Mouse (Mus musculus) kidney, adult 18-20 months (tissue): ENCODE measurements at regions not wholly inside any gene's neighbourhood (a gene's known extent, or its start where the extent isn't known, plus 50 kb on each side); places are given as distances from the start of the nearest gene placed in this dataset.
A peak's percentile ranks its signal among the peaks of the same experiment; 100 is the strongest.

ENCODE experiments used
- DNase-seq: peaks from one replicate; pipeline ENCODE4 v3.0.0; 2021

DNA sequence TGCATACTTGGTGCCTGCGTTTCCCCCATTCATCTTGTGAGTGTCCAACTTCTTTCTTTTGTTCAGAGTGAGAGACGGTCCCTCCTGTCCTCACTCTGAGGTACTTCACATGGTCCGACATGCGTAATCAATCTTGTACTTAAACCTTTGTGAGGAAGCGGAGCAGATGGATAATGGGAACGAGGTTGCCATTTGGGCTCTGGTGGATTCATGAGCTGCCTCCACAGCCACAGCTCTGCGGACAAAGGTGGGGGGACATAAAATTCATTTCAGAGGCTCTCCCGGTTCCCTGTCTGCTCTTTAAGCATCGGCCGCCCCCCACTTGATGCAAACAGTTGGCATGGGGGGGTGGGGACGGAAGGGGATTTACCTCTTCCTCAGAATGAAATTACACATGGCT is 454.7 kb downstream of the Sox2 start:
- DNase-seq = no peak

GRCm38 (mm10) chr3:35106097-35106496 is 455.9 kb downstream of the Sox2 start:
- no peak for DNase-seq

- no peak for DNase-seq
Measured at GRCm38 (mm10) chr3:35133477-35133876, 483.3 kb downstream of the Sox2 start.

DNA sequence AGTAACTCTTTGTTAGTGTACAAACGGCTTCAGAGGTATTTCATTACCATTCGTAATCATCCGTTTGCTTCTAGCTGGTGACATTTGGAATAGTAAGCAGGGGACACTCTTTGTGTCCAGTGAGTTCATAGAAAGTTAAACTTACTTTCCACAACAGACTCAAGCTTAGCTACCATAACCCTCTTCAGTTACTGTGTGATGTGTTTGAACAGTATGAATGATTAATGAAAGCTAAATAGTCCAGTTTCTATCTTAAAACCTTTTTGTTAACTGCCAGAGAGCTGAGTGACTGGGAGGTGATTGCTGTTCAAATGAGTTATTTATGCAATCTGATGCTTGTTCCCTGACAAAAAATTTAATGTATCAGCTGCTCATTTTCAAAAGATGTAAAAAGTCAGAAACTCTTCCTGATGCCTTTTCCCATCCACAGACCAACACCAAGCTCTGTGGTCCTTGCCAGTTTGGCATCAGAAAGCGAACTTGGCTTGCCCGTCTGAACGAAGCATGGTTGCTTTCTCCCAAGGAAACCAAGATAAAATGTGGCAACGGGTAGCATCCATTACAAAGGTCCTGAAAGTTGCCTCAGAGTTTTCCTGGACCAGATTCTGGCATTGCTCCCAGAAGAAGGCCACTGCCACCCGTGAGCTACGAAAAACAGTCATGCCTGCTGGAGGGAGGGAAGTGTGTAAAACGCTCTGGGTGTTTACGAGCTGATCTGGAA is 491.5 kb downstream of the Sox2 start:
- no peak for DNase-seq

DNA sequence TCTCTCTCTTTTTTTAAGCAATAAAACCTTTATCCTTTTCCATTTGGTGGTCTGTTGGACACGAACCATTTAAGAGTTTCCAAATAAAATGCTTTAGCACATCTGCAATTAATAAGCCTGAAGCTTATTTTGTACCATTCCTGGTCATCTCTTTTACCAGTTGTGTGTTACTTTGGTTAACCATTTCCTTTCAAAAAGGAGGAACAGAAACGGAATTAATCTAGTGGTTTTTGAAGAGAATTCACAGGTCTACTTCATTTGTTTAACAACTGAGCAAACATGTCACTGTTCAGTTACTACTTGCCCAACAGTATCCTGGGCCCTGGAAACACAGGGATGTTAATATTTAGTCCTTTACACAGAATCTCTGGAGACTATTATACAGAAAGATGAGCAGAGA is 492.5 kb downstream of the Sox2 start:
- DNase-seq = no peak

GRCm38 (mm10) chr3:35145569-35145968 is 495.4 kb downstream of the Sox2 start:
- DNase-seq = no peak

DNA sequence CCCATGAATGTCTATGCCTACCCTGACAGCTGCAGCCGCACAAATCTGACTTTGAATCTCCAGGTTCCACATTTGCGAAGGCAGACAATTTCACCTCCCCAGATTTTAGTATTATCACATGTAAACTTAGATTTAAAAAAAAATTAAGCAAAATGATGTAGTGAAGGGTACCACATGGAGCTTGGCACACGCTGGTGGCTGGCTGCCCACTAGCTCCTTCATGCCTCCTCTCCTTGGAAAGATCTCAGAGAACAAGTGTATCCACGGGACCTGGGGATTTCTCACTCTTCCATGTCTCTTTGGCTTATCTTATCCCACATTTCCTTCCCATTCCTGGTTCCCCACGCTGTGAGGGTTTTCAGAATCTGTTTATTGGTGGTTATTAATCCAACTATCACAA is 496.5 kb downstream of the Sox2 start:
- no peak for DNase-seq

GRCm38 (mm10) chr3:35149251-35149691 is 499.1 kb downstream of the Sox2 start:
- peak; percentile 8 for DNase-seq

DNA sequence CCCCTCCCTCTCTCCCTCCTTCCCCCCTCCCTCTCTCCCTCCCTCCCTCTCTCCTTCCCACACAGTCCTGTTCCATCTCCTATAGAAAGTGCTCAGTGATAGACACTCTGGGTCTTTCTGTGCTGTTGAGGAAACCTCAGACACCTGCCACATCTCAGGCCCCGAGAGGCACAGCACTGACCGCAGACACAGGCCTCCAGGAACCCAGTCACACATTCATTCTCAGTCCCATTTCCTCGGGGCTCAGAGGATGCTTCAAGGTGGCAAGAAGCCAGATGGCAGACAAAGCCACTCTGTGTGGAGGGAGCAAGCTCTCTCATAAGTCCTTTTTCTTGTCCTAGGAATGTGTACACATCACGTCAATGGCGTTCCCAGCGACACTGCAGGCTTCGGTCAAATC is 502.0 kb downstream of the Sox2 start:
- DNase-seq = no peak

DNA sequence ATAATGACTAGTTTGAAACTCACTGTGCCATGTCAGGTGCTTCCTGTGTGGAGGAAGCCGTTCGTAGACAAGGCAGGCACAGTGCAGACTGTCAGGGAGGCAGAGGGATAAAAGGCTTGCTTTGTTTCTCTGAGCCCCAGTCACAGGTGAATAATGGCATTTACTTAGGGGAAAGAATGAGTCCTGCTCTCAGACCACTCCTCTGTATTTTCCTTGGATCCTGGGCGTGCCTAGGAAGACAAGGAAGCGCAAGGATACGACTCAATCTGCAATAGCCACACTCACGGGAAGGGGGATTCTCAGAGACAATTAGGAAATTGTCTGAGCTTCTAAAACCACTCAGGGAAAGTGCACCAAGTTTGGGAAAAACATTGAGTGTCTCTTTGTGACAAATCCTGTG is 504.1 kb downstream of the Sox2 start:
- DNase-seq = no peak

- DNase-seq = no peak
Measured at GRCm38 (mm10) chr3:35168676-35169075, 518.5 kb downstream of the Sox2 start.

- no peak for DNase-seq
Measured at GRCm38 (mm10) chr3:35178759-35179440, 528.7 kb downstream of the Sox2 start.

GRCm38 (mm10) chr3:35208526-35208925 is 545.4 kb upstream of the Atp11b start:
- no peak for DNase-seq

DNA sequence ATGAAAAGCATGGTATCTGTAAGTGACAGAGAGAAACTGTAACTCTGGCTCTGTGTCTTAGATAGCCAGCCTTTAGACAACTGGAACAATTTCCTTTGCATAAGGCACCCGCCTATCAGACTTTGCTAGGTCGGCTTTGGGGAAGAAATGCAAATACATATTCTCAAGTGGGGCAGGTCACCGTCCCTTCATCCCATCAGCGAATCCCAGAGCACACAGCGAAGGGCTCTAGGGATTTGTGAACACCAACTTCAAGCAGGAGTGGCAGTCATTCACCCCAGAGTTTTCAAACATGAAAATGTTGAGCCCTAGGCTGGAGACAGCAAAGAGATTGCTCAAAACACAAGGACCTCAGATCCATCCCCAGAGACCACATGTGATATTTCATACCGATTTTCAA is 534.5 kb upstream of the Atp11b start:
- DNase-seq = no peak

- no peak for DNase-seq
Measured at GRCm38 (mm10) chr3:35221183-35221582, 532.7 kb upstream of the Atp11b start.

GRCm38 (mm10) chr3:35222251-35222650 is 531.7 kb upstream of the Atp11b start:
- no peak for DNase-seq

GRCm38 (mm10) chr3:35225051-35225701 is 528.7 kb upstream of the Atp11b start:
- no peak for DNase-seq

DNA sequence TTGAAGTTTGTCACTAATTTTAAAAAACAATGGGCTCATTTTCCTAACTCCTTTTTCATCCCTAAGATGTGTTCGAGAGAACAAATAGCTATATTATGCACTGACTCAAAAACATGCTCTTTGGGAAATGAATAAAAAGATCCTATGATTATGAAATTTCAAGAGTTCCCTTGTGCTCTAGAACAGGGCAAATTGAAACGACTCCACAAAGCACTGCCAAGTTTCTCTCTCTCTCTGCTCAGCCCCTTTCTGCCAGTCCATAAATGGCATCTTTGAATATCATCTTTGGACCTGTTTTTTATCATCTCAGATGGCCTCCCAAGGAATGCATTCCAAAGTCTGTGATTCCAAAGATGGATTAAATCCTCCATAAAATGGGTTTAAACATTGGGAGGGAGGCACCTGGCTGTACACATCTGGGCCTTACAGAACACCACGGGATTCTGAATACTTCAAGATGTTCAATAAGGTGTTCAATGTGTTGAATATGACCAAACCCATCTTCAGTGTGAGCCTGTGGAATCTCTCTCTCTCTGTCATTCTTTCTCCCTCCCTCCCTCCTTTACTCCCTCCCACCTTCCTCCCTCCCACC is 528.0 kb upstream of the Atp11b start:
- DNase-seq = no peak

- no peak for DNase-seq
Measured at GRCm38 (mm10) chr3:35231158-35231928, 522.6 kb upstream of the Atp11b start.

DNA sequence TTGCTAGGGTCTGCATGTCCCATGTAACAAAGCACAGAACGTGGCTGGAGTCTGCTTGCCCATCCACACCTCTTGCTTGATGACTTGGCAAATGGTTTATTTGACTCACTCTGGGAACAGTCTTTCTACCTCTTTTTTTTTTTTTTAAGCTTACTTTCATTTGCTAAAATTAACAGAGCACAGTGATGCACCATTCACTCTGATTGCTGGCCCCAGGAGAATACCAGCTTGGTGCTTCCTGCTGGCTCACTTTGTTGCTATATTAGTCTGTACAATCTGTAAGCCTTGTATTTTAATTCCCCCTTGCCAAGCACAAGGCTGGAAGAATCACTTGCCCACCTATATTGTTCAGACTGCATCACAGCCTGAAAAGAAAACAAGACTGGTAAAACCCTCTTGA is 521.4 kb upstream of the Atp11b start:
- DNase-seq = no peak

GRCm38 (mm10) chr3:35235066-35235465 is 518.8 kb upstream of the Atp11b start:
- no peak for DNase-seq

GRCm38 (mm10) chr3:35235772-35236171 is 518.1 kb upstream of the Atp11b start:
- no peak for DNase-seq

DNA sequence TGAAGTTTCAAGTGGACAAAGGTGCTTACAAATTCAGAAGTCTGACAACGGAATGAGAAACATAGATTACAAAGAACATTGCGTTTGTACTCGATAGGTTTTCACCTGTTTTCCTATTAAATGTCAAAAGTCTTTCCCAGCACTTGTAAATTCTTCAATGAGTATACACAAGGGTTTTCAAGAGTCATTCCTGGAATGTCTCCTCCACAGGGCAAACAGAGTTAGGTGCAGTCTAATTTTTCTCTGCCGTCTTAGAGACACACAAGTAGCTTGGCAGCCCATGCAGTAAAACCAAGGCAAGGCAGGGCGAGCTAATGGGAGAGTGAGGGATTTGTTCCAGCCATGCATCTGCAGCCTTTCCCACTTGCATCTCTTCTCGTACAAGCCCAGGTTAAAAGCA is 516.6 kb upstream of the Atp11b start:
- no peak for DNase-seq
